Mouse (Mus musculus): ENCODE results near the gene Zfp316.

- TF ChIP-seq BHLHE40 (IDR thresholded peaks at IDR 0.05; ENCODE audit: borderline replicate concordance, low read depth, low read length) (no peak), CTCF (IDR thresholded peaks at IDR 0.05 in 2 of 3, conservative IDR thresholded peaks at IDR 0.05 in 1 of 3; ENCODE audit: control insufficient read depth in 1 of 3, insufficient read depth in 1 of 3, low read depth in 2 of 3, low read length in 3 of 3, poor library complexity in 1 of 3, severe bottlenecking in 1 of 3) (no peak), POLR2A (IDR thresholded peaks at IDR 0.05; ENCODE audit: control insufficient read depth in 1 of 2, insufficient read depth in 1 of 2, low read depth in 1 of 2, low read length in 2 of 2, poor library complexity in 1 of 2) (no peak), SMC3 (IDR thresholded peaks at IDR 0.05; ENCODE audit: low read depth, low read length) (no peak), SIN3A (IDR thresholded peaks at IDR 0.05; ENCODE audit: low read length) (no peak), EP300 (IDR thresholded peaks at IDR 0.05; ENCODE audit: low read depth in 1 of 2, low read length in 2 of 2) (no peak), GATA1 (IDR thresholded peaks at IDR 0.05; ENCODE audit: low read depth, low read length) (no peak)
Measured at GRCm38 (mm10) chr5:143304251-143304650, 34.4 kb upstream of the Zfp316 start.
